Mouse (Mus musculus): ENCODE results near the gene March8. TPM values are rescaled to one million over a fixed set of nuclear protein-coding genes. Genes with fewer than 3 reads are reported as not detected.

The March8 gene
- polyA plus RNA-seq (2015; fragmentation: Nextera tagmentation; extraction: Ambion mirVana), result 74.7 and 82.0 TPM in 2 replicates

DNA sequence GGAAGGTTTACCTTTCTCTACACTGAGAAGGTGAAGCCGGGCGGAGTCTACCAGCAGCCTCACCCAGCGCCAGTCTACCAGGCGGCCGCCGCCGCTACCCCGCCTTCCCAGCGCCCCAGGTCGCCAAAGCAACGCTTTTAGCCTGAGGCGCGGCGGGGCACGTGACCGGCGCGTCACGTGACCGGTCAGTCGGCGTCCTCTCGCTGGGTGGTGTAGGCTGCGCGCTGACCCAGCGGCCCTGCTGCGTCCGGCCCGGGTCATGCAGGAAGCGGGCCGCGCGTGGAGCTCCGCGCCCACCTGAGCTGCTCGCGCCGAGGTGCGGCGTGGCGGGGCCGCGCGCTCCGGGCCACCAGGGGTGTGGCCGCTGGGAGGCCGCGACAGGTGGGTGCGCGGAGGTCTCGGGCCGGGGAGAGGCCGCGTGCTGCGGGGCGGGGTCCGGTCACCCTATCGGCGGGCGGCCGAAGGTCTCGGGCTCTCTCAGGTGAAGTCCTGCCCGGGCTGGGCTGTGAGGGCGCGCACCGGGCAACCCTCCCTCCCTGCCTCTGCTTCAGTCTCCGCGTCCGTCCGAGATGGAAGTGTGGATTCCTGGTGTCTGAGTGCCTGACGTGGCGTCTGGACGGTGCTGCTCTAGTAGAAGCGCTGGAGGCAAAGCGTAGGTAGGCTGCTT, at the start of gene March8:
Gene March8 (plus strand): TSS at position 190 of the 667 bp plus-strand sequence.
- peaks cover 3% of the 10 kb centered on the region; the same call in 1 of the 2 replicates for H3K36me3 ChIP-seq (replicated peaks)
- peak within 1 kb of the TSS; percentile 96 for H3K4me3 ChIP-seq
- peak within 1 kb of the TSS; percentile 83 for H3K27ac ChIP-seq
- ATAC-seq (replicated peaks), result peak; percentile 95
- peak within 1 kb of the TSS; percentile 94 for H3K9ac ChIP-seq
- no peaks in the 10 kb centered on the region for H3K9me3 ChIP-seq
- under 1% methylated on average over 75 of the region's 75 CpGs for WGBS
- peaks cover 24% of the 10 kb centered on the region for H3K4me1 ChIP-seq
- H3K27me3 ChIP-seq (replicated peaks), result no peaks in the 10 kb centered on the region
- peak within 1 kb of the TSS; percentile 57 for H3K4me2 ChIP-seq

DNA sequence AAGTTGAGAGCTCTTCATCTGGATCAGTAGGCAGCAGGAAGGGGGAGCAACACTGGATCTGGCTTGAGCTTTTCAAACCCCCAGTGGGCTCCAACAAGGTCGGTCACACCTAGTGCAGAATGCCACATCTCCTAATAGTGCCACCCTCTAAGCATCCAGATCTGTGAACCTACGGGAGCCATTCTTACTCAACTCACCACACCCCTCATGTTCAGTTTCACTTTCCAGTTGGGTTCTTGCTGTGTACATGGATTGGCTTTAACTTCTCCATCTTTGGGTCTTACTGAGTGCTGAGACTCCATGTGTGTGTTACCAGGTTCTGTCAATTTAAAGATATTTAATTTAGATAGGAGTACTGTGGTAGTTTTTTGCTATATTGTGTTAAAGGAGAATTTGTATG, 26.4 kb upstream of the March8 start:
- 92% methylated on average over 2 of the region's 2 CpGs for WGBS

DNA sequence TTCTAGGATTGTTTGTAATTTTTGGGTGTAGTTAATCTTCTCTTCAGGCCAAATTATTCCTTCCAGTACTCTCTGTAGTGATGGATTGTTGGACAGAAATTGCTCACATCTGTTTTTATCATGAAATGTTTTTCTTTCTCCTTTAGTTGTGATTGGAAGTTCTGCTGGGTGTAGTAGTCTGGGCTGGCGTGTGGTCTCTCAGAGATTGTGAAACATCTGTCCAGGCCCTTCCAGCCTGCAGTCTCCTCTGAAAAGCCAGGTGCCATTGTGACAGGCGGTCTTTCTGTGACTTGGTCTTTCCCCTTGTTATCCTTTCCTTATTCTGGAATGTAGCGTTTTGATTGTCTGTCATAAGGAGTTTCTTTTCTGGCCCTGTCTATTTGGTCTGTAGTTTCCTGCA, 18.6 kb upstream of the March8 start:
- Histone ChIP-seq H3K9ac (no peak overlapping the region), H3K27ac (no peak overlapping the region), H3K27me3 (replicated peaks) (no peaks in the 10 kb centered on the region), H3K9me3 (no peaks in the 10 kb centered on the region), H3K4me2 (no peak overlapping the region), H3K4me1 (no peaks in the 10 kb centered on the region), H3K36me3 (replicated peaks) (no peaks in the 10 kb centered on the region), H3K4me3 (no peak overlapping the region)
- no peak for ATAC-seq (replicated peaks)
- WGBS, result 90% methylated on average over 3 of the region's 3 CpGs

More for the DNA sequence above, 26.4 kb upstream of the March8 start:
- Histone ChIP-seq H3K9me3 (no peaks in the 10 kb centered on the region), H3K4me1 (no peaks in the 10 kb centered on the region), H3K27ac (no peak overlapping the region), H3K27me3 (replicated peaks) (no peaks in the 10 kb centered on the region), H3K36me3 (replicated peaks) (no peaks in the 10 kb centered on the region), H3K4me3 (no peak overlapping the region), H3K9ac (no peak overlapping the region), H3K4me2 (no peak overlapping the region)
- ATAC-seq (replicated peaks), result no peak

DNA sequence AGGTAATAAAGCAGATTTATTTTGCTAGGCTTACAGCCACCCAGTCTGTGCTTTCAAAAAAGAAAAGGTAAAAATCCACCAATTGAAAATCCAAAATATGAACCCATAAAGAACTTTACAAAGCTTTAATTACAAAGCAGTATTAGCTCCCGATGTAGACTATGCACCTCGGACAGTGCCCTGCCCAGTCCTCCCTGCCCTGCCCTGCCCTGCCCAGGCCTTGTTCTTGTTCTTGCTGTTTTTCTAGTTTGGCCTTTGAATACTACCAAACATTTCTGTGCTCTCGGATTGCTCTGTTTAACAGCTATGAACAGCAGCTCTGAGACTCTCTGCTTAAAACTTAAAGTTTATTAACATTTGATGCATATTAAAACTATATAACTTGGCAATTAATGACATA, 11.2 kb upstream of the March8 start:
- WGBS, result 89% methylated on average over 3 of the region's 3 CpGs
- no peak overlapping the region for H3K27ac ChIP-seq
- H3K9ac ChIP-seq, result no peak overlapping the region
- no peak overlapping the region for H3K4me3 ChIP-seq
- no peaks in the 10 kb centered on the region for H3K36me3 ChIP-seq (replicated peaks)
- H3K4me1 ChIP-seq, result no peaks in the 10 kb centered on the region
- no peak overlapping the region for H3K4me2 ChIP-seq
- H3K9me3 ChIP-seq, result no peaks in the 10 kb centered on the region
- no peak for ATAC-seq (replicated peaks)
- H3K27me3 ChIP-seq (replicated peaks), result no peaks in the 10 kb centered on the region

DNA sequence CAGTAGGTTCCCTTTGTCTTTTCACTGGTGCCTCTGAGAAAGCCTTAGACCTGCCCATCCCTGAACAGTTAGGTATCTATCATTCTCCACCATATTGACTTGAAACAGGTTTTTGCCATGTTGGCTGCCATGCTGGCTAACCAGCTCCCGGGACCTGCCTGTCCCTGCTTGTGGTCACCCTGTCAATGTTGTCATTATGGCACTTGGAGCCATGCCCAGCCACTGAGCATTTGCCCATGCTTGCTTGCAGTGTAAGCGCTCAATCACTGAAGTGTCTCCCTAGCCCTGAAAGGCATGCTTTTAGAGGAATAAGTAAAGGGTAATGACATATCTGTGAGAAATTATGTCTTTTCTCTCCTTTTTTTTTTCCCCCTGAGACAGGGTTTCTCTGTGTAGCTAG, 6.4 kb upstream of the March8 start:
- H3K4me3 ChIP-seq, result no peak overlapping the region
- no peak overlapping the region for H3K9ac ChIP-seq
- H3K27ac ChIP-seq, result no peak overlapping the region
- ATAC-seq (replicated peaks), result no peak
- H3K36me3 ChIP-seq (replicated peaks), result no peaks in the 10 kb centered on the region
- no peak overlapping the region for H3K4me2 ChIP-seq
- no peaks in the 10 kb centered on the region for H3K4me1 ChIP-seq
- H3K27me3 ChIP-seq (replicated peaks), result no peaks in the 10 kb centered on the region
- WGBS, result 85% methylated on average over 2 of the region's 2 CpGs
- no peaks in the 10 kb centered on the region for H3K9me3 ChIP-seq

DNA sequence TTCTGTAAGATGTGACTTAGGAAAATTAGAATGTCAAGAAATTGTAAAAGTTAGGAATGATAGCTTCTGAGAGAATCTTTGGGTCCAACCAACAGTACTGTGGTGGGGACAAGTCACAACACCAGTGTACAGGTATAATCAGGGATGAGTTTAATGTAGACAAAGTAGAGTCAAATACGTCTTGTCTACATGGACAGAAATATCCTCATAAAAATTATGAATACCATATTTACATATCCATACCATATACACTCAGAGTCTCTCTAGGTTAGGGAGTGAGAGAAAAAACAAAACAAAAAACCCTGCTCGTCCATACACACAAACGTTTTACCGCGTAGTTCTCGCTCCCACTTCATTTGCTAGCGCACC, 374 bp upstream of the March8 start:
- Histone ChIP-seq H3K4me1 (peaks cover 24% of the 10 kb centered on the region), H3K27ac (peak overlapping the region; percentile 83), H3K36me3 (replicated peaks) (peaks cover 3% of the 10 kb centered on the region; the same call in 1 of the 2 replicates), H3K9ac (peak overlapping the region; percentile 94), H3K4me2 (peak overlapping the region; percentile 57), H3K9me3 (no peaks in the 10 kb centered on the region), H3K27me3 (replicated peaks) (no peaks in the 10 kb centered on the region), H3K4me3 (peak overlapping the region; percentile 96)
- ATAC-seq (replicated peaks), result peak; percentile 73; the same call in 1 of the 2 replicates
- WGBS, result 2% methylated on average over 7 of the region's 7 CpGs

DNA sequence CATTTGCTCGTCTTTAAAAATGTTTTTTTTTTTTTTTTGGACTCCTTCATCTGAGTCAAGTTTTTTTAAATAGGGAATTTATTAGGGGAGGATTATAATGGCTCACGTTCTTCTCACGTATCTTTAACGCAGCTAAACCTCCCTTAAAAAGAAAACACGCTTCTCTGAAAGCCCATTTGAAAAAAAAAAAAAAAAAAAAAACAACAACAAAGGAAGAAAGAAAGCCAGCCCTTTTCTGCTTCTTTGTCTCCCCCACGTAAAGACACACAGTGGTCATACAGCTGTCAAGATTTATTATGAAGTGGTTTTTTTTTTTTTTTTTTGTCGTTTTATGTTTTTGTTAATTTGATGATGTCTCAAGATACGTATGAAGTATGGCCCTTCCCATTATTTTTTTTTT, 696 bp downstream of the March8 start:
- Histone ChIP-seq H3K9ac (peak overlapping the region; percentile 94), H3K9me3 (no peaks in the 10 kb centered on the region), H3K4me2 (peak overlapping the region; percentile 57), H3K4me3 (peak overlapping the region; percentile 96), H3K27me3 (replicated peaks) (no peaks in the 10 kb centered on the region), H3K4me1 (peaks cover 24% of the 10 kb centered on the region), H3K27ac (peak overlapping the region; percentile 83), H3K36me3 (replicated peaks) (peaks cover 3% of the 10 kb centered on the region; the same call in 1 of the 2 replicates)
- ATAC-seq (replicated peaks), result no peak
- WGBS, result 8% methylated on average over 8 of the region's 8 CpGs

DNA sequence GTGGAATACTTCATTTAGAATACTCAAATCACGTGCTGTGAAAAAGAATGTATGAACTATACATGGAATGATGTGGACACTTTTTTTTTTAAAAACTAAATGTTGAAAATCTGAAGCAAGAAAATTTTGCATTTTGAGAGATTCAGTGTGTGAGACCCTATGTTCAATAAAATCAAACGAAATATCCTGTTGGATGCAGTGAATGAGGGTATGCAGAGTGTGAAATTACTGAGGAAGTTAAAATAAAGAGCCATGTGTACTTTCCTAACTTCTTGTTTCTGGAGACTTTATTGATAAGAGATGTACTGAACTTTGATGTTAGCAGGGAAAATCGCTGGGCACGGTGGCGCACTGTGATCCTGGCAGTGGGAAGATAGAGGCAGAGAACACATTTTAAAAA, 1.3 kb downstream of the March8 start:
- WGBS, result 82% methylated on average over 5 of the region's 5 CpGs
- no peak overlapping the region for H3K27ac ChIP-seq
- peak overlapping the region; percentile 57 for H3K4me2 ChIP-seq
- no peak for ATAC-seq (replicated peaks)
- H3K9me3 ChIP-seq, result no peaks in the 10 kb centered on the region
- H3K4me1 ChIP-seq, result peaks cover 24% of the 10 kb centered on the region
- H3K36me3 ChIP-seq (replicated peaks), result peaks cover 3% of the 10 kb centered on the region; the same call in 1 of the 2 replicates
- no peaks in the 10 kb centered on the region for H3K27me3 ChIP-seq (replicated peaks)
- peak overlapping the region; percentile 14; the same call in 1 of the 2 replicates for H3K9ac ChIP-seq
- H3K4me3 ChIP-seq, result peak overlapping the region; percentile 96

DNA sequence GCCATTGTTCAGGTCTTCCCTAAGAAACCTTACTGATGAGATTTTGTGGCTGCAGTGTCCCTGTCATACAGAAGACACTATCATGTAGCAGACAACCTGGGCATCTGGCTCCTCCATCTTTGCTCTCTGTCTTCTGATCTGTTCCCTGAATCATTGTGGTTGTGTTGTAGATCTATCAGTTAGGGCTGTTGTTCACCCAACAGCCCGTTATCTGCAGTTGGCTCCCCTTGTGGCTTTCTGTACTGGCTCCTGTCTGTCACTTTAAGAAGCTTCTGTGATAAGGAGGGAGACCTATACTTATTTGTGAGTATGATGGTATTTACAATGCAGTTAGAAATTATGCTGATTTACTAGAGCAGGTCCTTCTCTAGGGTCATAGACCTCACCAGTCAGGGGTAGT, 2.7 kb downstream of the March8 start:
- Histone ChIP-seq H3K27ac (no peak overlapping the region), H3K27me3 (replicated peaks) (no peaks in the 10 kb centered on the region), H3K9me3 (no peaks in the 10 kb centered on the region), H3K9ac (no peak overlapping the region), H3K36me3 (replicated peaks) (peaks cover 3% of the 10 kb centered on the region; the same call in 1 of the 2 replicates), H3K4me3 (no peak overlapping the region), H3K4me2 (peak overlapping the region; percentile 57), H3K4me1 (peaks cover 24% of the 10 kb centered on the region)
- 81% methylated on average over 1 of the region's 1 CpGs for WGBS
- ATAC-seq (replicated peaks), result no peak

DNA sequence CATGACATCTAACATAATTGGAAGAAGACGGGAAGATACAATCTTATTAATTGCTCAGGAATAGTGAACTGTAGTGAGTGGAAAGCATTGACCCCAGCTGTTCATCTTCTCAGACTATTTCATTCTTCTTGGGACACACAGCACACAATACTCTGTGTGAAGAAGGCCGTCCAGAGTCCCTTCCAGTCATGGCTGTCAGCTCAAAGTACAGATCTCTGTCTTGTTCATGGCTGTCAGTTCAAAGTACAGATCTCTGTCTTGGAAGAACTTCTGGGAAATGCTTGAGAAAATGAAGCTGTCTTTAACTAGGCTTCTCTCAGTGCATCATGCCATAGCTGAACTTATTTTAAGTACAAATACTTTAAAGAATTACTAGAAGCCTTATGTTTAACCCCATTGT, 10.1 kb downstream of the March8 start:
- Histone ChIP-seq H3K4me1 (no peaks in the 10 kb centered on the region), H3K27me3 (replicated peaks) (no peaks in the 10 kb centered on the region)
- WGBS, result 82% methylated on average over 2 of the region's 2 CpGs

DNA sequence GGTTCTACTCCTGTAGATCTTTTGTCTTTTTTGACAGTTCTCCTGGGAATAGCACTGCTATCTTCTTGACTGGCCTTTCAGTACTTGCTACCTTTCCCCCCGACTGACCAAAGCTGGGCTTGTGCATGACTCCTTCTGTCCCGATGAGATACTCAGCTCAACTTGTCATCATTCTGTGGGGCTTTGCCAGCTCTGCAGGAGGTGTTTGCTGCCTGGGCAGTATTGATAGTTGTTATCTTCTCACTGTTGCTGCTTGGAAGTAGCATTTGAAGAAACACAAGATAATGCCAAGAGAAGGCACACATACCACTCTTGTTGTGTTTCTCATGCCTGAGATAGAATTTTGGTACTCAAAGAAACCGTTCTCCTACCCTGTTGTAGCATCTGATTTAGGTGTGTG, 12.2 kb downstream of the March8 start:
- 94% methylated on average over 3 of the region's 3 CpGs for WGBS
- no peaks in the 10 kb centered on the region for H3K9me3 ChIP-seq
- no peak overlapping the region for H3K27ac ChIP-seq
- no peaks in the 10 kb centered on the region for H3K27me3 ChIP-seq (replicated peaks)
- no peaks in the 10 kb centered on the region for H3K4me1 ChIP-seq
- H3K9ac ChIP-seq, result no peak overlapping the region
- H3K4me2 ChIP-seq, result no peak overlapping the region
- no peak for ATAC-seq (replicated peaks)
- H3K4me3 ChIP-seq, result no peak overlapping the region
- H3K36me3 ChIP-seq (replicated peaks), result no peaks in the 10 kb centered on the region

More for the DNA sequence above, 10.1 kb downstream of the March8 start:
- H3K9ac ChIP-seq, result no peak overlapping the region
- H3K4me3 ChIP-seq, result no peak overlapping the region
- no peak overlapping the region for H3K27ac ChIP-seq
- no peak for ATAC-seq (replicated peaks)
- no peaks in the 10 kb centered on the region for H3K9me3 ChIP-seq
- no peaks in the 10 kb centered on the region for H3K36me3 ChIP-seq (replicated peaks)
- no peak overlapping the region for H3K4me2 ChIP-seq

DNA sequence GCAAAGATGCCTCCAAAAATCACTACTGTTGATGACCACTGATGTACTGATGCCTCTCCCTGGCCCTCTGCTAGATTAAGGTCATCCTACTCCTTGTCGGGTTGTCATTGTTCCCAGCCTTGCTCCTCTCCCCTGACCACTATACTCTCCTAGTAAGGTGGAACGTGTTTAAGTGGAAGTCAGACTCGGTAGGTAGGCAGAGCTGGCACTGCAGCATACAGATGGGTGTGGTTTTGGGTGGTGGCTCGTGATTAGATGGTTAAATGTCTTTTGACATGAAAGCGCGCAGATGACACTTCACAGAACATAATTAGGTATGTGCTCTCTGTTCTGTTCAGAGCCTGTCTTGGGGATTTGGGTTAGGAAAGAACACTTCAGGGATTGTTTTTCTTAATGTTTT, 12.8 kb downstream of the March8 start:
- Histone ChIP-seq H3K4me2 (no peak overlapping the region), H3K9ac (no peak overlapping the region), H3K27me3 (replicated peaks) (no peaks in the 10 kb centered on the region), H3K27ac (no peak overlapping the region), H3K4me1 (no peaks in the 10 kb centered on the region), H3K36me3 (replicated peaks) (no peaks in the 10 kb centered on the region), H3K9me3 (no peaks in the 10 kb centered on the region), H3K4me3 (no peak overlapping the region)
- ATAC-seq (replicated peaks), result no peak
- 82% methylated on average over 6 of the region's 6 CpGs for WGBS

DNA sequence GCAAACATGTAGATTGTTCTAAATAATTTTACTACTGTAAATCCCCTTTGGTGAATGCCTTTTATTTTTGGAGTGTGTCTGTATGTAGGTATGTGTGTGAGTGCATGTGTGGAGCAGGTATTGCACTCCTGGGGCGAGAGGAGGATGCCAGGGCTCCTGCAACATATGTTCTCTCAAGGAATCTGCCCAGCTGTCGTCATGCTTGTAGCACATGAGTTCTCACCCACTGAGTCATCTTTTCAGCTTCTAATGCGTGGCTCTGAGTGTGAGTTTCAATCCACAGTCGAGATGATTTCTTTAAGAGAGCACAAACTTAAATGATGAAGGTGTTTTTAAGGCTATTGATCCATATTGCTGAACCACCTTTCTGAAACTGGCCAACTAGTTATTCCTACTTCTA, 13.7 kb downstream of the March8 start:
- H3K9me3 ChIP-seq, result no peaks in the 10 kb centered on the region
- no peak for ATAC-seq (replicated peaks)
- H3K27me3 ChIP-seq (replicated peaks), result no peaks in the 10 kb centered on the region
- WGBS, result 82% methylated on average over 4 of the region's 4 CpGs
- H3K4me2 ChIP-seq, result no peak overlapping the region
- H3K27ac ChIP-seq, result no peak overlapping the region
- no peak overlapping the region for H3K9ac ChIP-seq
- H3K36me3 ChIP-seq (replicated peaks), result no peaks in the 10 kb centered on the region
- H3K4me3 ChIP-seq, result no peak overlapping the region
- H3K4me1 ChIP-seq, result no peaks in the 10 kb centered on the region

Data from midbrain, embryonic 15.5 days (tissue).